Mouse (Mus musculus): ENCODE data around the gene Jazf1.

DNA sequence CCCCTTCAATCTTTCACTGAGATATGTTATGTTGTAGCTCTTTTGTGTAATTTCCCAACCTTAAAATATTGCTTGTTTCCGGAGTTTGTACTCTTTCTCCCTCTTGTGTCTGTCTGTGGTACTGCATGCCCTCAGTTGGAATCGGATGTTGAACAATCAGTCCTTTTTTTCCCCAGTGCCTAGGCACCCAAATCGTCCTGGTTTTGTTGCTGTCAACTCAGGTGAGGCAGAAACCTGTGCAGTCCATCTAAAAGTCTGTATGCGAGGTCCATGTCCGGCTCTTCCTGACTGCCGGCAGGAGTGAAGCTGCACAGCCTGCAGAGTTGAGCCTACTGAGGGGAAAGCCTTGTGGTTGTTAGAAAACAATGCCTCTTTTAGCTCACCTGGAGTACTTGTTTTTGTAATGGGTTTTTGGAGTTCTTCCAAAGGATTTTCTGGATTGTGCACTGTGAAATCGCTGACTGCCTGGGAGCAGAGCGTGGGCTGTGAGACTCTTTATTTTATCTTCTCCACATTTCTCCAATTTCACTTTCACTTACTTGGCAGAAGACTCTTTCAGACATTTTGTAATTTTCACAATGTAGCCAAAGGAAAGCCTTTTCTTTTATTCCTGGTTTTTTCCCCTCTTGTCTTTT lies 343.5 kb downstream of the Jazf1 start:
- TF ChIP-seq POLR2A (IDR thresholded peaks at IDR 0.05; ENCODE audit: low read depth, low read length) (no peak), CTCF (IDR thresholded peaks at IDR 0.05; ENCODE audit: borderline replicate concordance, insufficient read depth, low read length) (no peak)

All from embryonic fibroblast, embryonic 13.5 days (primary cell).